Mouse (Mus musculus) G1E (cell line): ENCODE data around the gene Sf1.

Experiments
- CTCF ChIP-seq: IDR thresholded peaks from 2 replicates; pipeline ENCODE4 v1.5.1; 2012; ENCODE audit warnings: low read depth, low read length, inconsistent platforms, mixed read lengths
- GATA1 ChIP-seq: IDR thresholded peaks from 2 replicates; pipeline ENCODE4 v1.6.1; 2012; ENCODE audit warnings: borderline replicate concordance, low read length, inconsistent platforms, mixed read lengths

DNA sequence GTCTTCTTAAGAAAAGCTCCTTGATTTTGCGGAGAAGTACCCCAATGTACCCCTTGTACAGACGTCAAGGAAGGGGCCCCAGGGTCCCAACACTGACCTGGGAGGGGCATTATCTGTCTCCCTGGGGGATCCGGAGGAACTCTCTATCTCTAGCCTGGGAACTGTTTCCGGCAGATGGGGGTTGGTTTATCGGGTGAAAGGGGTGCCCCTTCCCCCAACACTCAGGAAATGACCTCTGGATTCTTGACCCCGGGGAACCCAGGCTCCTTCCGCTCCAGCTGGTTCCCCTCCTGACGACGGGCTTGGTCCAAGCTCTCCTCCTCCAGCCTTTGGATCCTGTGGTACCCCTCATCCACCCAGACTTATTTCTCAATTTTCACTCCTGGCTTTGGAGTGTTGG is 38.5 kb downstream of the Sf1 start:
- TF ChIP-seq CTCF (no peak), GATA1 (no peak)
